Mouse (Mus musculus): ENCODE results near the gene Prkg1. TPM values are rescaled to one million over a fixed set of nuclear protein-coding genes. Genes with fewer than 3 reads are reported as not detected.
"Not testable (repeated sequence)": the region's sequence is repeated elsewhere in the genome, so short reads cannot be mapped to it uniquely, and the experiment has no call there.

Gene Prkg1
- polyA plus RNA-seq, 1 experiment from 2014 or later: 8.1 TPM

GRCm38 (mm10) chr19:31255780-31256179, 509.1 kb downstream of the Prkg1 start:
- Histone ChIP-seq H3K27ac (replicated peaks) (no peak overlapping the region), H3K27me3 (replicated peaks) (no peaks in the 10 kb centered on the region), H3K9ac (replicated peaks) (no peak overlapping the region), H3K4me3 (replicated peaks) (no peak overlapping the region), H3K4me1 (no peaks in the 10 kb centered on the region), H3K36me3 (no peaks in the 10 kb centered on the region), H3K4me2 (no peak overlapping the region), H3K9me3 (replicated peaks) (no peaks in the 10 kb centered on the region)
- WGBS: 88% methylated on average over 2 of the region's 2 CpGs
- ATAC-seq (ENCODE audit: low FRiP score): no peak

DNA sequence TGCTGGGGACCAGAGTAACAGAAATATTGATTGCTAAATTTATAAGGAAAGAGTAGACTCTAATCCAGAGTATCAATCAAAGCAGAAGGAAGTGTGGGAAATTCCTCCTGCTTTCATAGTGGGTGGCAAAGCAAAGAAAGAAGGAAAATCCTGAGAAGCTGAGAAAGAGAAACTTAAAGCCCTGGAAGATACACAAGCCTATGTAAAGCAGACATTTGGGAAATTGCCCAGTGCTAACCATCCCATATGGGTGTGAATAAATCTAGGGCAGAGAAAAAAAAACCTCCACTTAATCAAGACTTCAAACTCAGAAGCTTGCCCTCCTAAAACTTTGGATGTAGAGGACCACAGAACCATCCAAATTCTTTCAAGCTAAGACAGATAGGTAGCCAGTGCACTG, 532.4 kb downstream of the Prkg1 start:
- no peak for ATAC-seq (ENCODE audit: low FRiP score)
- H3K27ac ChIP-seq (replicated peaks): no peak overlapping the region
- H3K4me2 ChIP-seq: no peak overlapping the region
- no peaks in the 10 kb centered on the region for H3K36me3 ChIP-seq
- no peak overlapping the region for H3K4me3 ChIP-seq (replicated peaks)
- H3K27me3 ChIP-seq (replicated peaks): no peaks in the 10 kb centered on the region
- no peaks in the 10 kb centered on the region for H3K9me3 ChIP-seq (replicated peaks)
- H3K4me1 ChIP-seq: no peaks in the 10 kb centered on the region
- no peak overlapping the region for H3K9ac ChIP-seq (replicated peaks)

DNA sequence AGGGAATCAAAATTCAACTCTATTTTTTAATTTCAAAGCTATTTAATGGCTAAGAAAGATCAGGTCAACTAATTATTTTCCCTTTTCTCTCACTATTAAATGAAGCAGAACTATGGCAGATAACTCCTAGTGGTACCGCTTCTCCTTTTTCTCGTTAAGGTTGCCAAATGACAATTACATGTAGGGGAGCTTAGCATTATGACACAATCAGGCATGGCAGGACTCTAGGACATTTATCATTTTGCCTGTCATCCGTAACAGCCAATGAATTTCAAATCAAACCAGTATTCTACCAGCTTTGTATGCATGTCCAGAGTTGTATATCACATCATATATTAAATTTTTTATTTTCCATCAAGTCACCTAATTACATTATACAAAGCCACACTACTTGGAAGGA, 536.4 kb downstream of the Prkg1 start:
- WGBS: 60% methylated on average over 3 of the region's 3 CpGs
- Histone ChIP-seq H3K27ac (replicated peaks) (no peak overlapping the region), H3K4me1 (no peaks in the 10 kb centered on the region)

GRCm38 (mm10) chr19:31223457-31223856, 541.4 kb downstream of the Prkg1 start:
- Histone ChIP-seq H3K27ac (replicated peaks) (no peak overlapping the region), H3K27me3 (replicated peaks) (no peaks in the 10 kb centered on the region), H3K4me1 (no peaks in the 10 kb centered on the region), H3K4me2 (no peak overlapping the region), H3K9ac (replicated peaks) (no peak overlapping the region), H3K36me3 (no peaks in the 10 kb centered on the region), H3K4me3 (replicated peaks) (no peak overlapping the region), H3K9me3 (replicated peaks) (no peaks in the 10 kb centered on the region)
- no peak for ATAC-seq (ENCODE audit: low FRiP score)
- 87% methylated on average over 1 of the region's 1 CpGs for WGBS

More for the DNA sequence above, 536.4 kb downstream of the Prkg1 start:
- H3K36me3 ChIP-seq: no peaks in the 10 kb centered on the region
- ATAC-seq (ENCODE audit: low FRiP score): no peak
- H3K9ac ChIP-seq (replicated peaks): no peak overlapping the region
- no peak overlapping the region for H3K4me3 ChIP-seq (replicated peaks)
- H3K4me2 ChIP-seq: no peak overlapping the region
- no peaks in the 10 kb centered on the region for H3K9me3 ChIP-seq (replicated peaks)
- H3K27me3 ChIP-seq (replicated peaks): no peaks in the 10 kb centered on the region

DNA sequence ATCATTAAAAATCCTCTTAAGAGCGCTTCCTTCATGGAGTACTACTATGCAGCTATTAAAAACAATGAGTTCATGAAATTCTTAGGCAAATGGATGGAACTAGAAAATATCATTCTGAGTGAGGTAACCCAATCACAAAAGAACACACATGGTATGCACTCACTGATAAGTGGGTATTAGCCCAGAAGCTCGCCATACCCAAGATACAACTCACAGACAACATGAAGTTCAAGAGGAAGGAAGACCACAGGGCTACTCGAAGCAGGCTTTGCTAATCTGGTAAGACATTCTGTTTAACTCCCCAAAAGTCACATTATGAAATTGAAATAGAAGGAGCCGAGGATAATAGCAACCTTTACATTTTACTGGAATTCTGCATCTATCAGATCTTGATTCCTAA, 545.6 kb downstream of the Prkg1 start:
- not testable (repeated sequence) for H3K9me3 ChIP-seq (replicated peaks); H3K4me1 ChIP-seq; H3K4me2 ChIP-seq; H3K27ac ChIP-seq (replicated peaks); ATAC-seq (ENCODE audit: low FRiP score); H3K4me3 ChIP-seq (replicated peaks); H3K36me3 ChIP-seq; H3K9ac ChIP-seq (replicated peaks); H3K27me3 ChIP-seq (replicated peaks)
- WGBS: 92% methylated on average over 4 of the region's 4 CpGs

DNA sequence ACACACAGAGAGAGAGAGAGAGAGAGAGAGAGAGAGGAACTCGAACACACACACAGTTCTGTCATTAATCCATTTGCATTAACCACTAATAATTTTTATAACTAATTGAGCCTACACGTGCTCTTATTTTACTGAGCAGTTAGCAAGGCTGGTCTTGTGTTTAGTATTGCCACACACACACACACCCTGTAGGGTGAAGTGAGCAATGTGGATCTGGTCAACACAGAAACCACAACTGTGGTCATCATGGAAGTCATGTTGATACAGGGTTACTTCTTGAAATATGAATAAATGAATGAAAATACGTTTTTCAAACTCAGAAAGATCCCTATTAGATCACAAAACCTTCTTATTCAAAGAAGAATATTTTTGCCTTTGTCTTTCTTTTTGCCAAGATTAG, 554.0 kb downstream of the Prkg1 start:
- no peak overlapping the region for H3K4me3 ChIP-seq (replicated peaks)
- no peak overlapping the region for H3K9ac ChIP-seq (replicated peaks)
- ATAC-seq (ENCODE audit: low FRiP score): no peak
- H3K4me2 ChIP-seq: no peak overlapping the region
- no peaks in the 10 kb centered on the region for H3K4me1 ChIP-seq
- no peak overlapping the region for H3K27ac ChIP-seq (replicated peaks)
- H3K9me3 ChIP-seq (replicated peaks): no peaks in the 10 kb centered on the region
- 72% methylated on average over 3 of the region's 3 CpGs for WGBS
- no peaks in the 10 kb centered on the region for H3K36me3 ChIP-seq
- no peaks in the 10 kb centered on the region for H3K27me3 ChIP-seq (replicated peaks)

DNA sequence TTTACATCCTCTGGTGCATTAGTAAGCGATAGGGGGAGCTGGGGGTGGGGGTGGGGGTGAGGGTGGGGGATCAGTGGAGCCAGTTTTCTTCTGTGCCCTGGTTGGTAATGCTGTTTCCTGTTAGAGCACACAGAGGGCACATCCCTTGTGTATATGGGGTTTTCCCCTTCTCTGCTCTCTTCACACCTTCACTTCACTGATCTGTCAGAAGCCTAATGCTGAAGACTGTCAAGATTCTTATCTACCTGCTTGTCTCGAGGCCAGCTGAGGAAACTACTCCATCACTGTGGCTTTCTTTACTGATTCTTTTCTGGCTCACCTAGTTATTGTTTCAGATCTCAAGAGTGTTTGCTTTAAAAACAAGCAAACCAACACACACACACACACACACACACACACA, 554.4 kb downstream of the Prkg1 start:
- H3K9me3 ChIP-seq (replicated peaks): no peaks in the 10 kb centered on the region
- H3K27ac ChIP-seq (replicated peaks): no peak overlapping the region
- H3K36me3 ChIP-seq: no peaks in the 10 kb centered on the region
- no peaks in the 10 kb centered on the region for H3K4me1 ChIP-seq
- H3K4me3 ChIP-seq (replicated peaks): no peak overlapping the region
- WGBS: 40% methylated on average over 2 of the region's 2 CpGs
- ATAC-seq (ENCODE audit: low FRiP score): no peak
- no peak overlapping the region for H3K4me2 ChIP-seq
- no peaks in the 10 kb centered on the region for H3K27me3 ChIP-seq (replicated peaks)
- H3K9ac ChIP-seq (replicated peaks): no peak overlapping the region

DNA sequence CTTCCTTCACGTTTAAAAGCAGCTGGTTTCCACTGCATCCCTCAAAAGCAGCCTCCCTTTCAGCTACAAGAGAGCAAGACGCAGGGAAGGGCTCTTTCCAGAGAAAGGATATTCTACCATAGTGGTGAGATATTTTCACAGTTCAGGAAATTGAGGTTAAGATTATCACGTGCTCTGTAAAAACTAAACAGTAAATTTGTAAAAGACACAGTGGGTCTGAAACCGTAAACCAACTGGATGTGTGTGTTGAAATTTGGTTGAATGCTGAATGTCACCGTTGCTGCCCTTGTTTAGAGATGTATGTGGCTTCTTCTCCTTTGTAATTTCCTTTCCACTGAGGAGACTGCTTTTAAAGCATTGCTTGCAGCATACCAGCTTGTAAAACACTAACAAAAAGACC, 565.2 kb downstream of the Prkg1 start:
- no peak overlapping the region for H3K4me2 ChIP-seq
- no peaks in the 10 kb centered on the region for H3K27me3 ChIP-seq (replicated peaks)
- H3K36me3 ChIP-seq: no peaks in the 10 kb centered on the region
- ATAC-seq (ENCODE audit: low FRiP score): no peak
- no peak overlapping the region for H3K9ac ChIP-seq (replicated peaks)
- WGBS: 41% methylated on average over 5 of the region's 5 CpGs
- H3K4me3 ChIP-seq (replicated peaks): no peak overlapping the region
- no peak overlapping the region for H3K27ac ChIP-seq (replicated peaks)
- H3K4me1 ChIP-seq: peaks cover 3% of the 10 kb centered on the region; the same call in 1 of the 2 replicates
- no peaks in the 10 kb centered on the region for H3K9me3 ChIP-seq (replicated peaks)

DNA sequence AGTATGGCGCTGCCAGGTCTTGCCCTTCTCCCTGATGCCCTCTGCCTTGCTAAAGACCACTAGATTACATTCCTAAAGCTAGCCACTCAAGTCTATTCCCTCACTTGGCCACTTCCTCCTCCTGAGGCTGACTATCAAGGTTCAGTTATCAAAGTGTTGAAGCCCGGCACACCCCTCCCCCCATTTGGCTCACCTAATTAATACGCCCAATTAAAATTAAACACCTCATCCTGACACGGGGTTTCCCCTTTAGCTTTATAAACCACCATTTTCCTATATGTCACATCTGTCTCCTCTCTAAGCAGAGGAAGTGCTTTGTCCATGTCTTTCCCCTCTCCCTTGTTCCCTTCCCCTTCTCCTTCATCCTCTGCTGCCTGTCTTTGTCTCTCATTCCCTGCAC, 566.4 kb downstream of the Prkg1 start:
- no peak overlapping the region for H3K27ac ChIP-seq (replicated peaks)
- peaks cover 3% of the 10 kb centered on the region; the same call in 1 of the 2 replicates for H3K4me1 ChIP-seq
- H3K9ac ChIP-seq (replicated peaks): no peak overlapping the region
- no peaks in the 10 kb centered on the region for H3K27me3 ChIP-seq (replicated peaks)
- H3K4me2 ChIP-seq: no peak overlapping the region
- H3K9me3 ChIP-seq (replicated peaks): no peaks in the 10 kb centered on the region
- WGBS: 79% methylated on average over 4 of the region's 4 CpGs
- ATAC-seq (ENCODE audit: low FRiP score): no peak
- no peaks in the 10 kb centered on the region for H3K36me3 ChIP-seq
- no peak overlapping the region for H3K4me3 ChIP-seq (replicated peaks)

GRCm38 (mm10) chr19:31197076-31197475, 567.8 kb downstream of the Prkg1 start:
- no peak overlapping the region for H3K4me2 ChIP-seq
- WGBS: 78% methylated on average over 6 of the region's 6 CpGs
- peaks cover 3% of the 10 kb centered on the region; the same call in 1 of the 2 replicates for H3K4me1 ChIP-seq
- H3K27ac ChIP-seq (replicated peaks): no peak overlapping the region
- H3K4me3 ChIP-seq (replicated peaks): no peak overlapping the region
- no peaks in the 10 kb centered on the region for H3K9me3 ChIP-seq (replicated peaks)
- H3K27me3 ChIP-seq (replicated peaks): no peaks in the 10 kb centered on the region
- H3K36me3 ChIP-seq: no peaks in the 10 kb centered on the region
- H3K9ac ChIP-seq (replicated peaks): no peak overlapping the region
- ATAC-seq (ENCODE audit: low FRiP score): no peak

GRCm38 (mm10) chr19:31188559-31189218, 576.1 kb downstream of the Prkg1 start:
- H3K36me3 ChIP-seq: no peaks in the 10 kb centered on the region
- no peak overlapping the region for H3K4me2 ChIP-seq
- WGBS: 79% methylated on average over 6 of the region's 6 CpGs
- no peak for ATAC-seq (ENCODE audit: low FRiP score)
- H3K9me3 ChIP-seq (replicated peaks): no peaks in the 10 kb centered on the region
- H3K4me1 ChIP-seq: 0 out of 2 replicates have a peak, but pooled peaks cover 4% of the 10 kb centered on the region
- no peak overlapping the region for H3K27ac ChIP-seq (replicated peaks)
- H3K4me3 ChIP-seq (replicated peaks): no peak overlapping the region
- no peak overlapping the region for H3K9ac ChIP-seq (replicated peaks)
- no peaks in the 10 kb centered on the region for H3K27me3 ChIP-seq (replicated peaks)

- H3K4me3 ChIP-seq (replicated peaks): no peak overlapping the region
- no peak overlapping the region for H3K4me2 ChIP-seq
- no peaks in the 10 kb centered on the region for H3K4me1 ChIP-seq
- ATAC-seq (ENCODE audit: low FRiP score): no peak
- 87% methylated on average over 4 of the region's 4 CpGs for WGBS
- no peak overlapping the region for H3K27ac ChIP-seq (replicated peaks)
- no peaks in the 10 kb centered on the region for H3K36me3 ChIP-seq
- H3K27me3 ChIP-seq (replicated peaks): no peaks in the 10 kb centered on the region
- no peaks in the 10 kb centered on the region for H3K9me3 ChIP-seq (replicated peaks)
- H3K9ac ChIP-seq (replicated peaks): no peak overlapping the region
Observed at GRCm38 (mm10) chr19:31180757-31181156, 584.1 kb downstream of the Prkg1 start.
